Mouse (Mus musculus): ENCODE results near the gene Cd3d. TPM values are rescaled to one million over a fixed set of nuclear protein-coding genes. Genes with fewer than 3 reads are reported as not detected.

The Cd3d gene
- polyA plus RNA-seq, 1 experiment from 2014 or later = not detected

GRCm38 (mm10) chr9:45032261-45032660, 50.7 kb downstream of the Cd3d start:
- 57% methylated on average over 2 of the region's 2 CpGs for WGBS
- Histone ChIP-seq H3K9me3 (ENCODE audit: control insufficient read depth, low read length) (no peaks in the 10 kb centered on the region), H3K27ac (replicated peaks; ENCODE audit: low read depth, low read length) (no peak overlapping the region), H3K4me3 (ENCODE audit: low read depth, low read length) (no peak overlapping the region), H3K36me3 (ENCODE audit: control insufficient read depth, insufficient read depth, low read length) (no peaks in the 10 kb centered on the region), H3K9ac (ENCODE audit: low read depth, low read length) (no peak overlapping the region), H3K4me2 (ENCODE audit: low read depth, low read length) (no peak overlapping the region), H3K4me1 (ENCODE audit: control insufficient read depth, insufficient read depth, low read length) (no peaks in the 10 kb centered on the region), H3K27me3 (replicated peaks; ENCODE audit: control insufficient read depth, insufficient read depth, low read length) (0 out of 2 replicates have a peak, but pooled peaks cover 3% of the 10 kb centered on the region)
- no peak for ATAC-seq (ENCODE audit: low read depth)
- DNase-seq (ENCODE audit: low spot score) = no peak

GRCm38 (mm10) chr9:45034526-45034925, 52.9 kb downstream of the Cd3d start:
- Histone ChIP-seq H3K9ac (ENCODE audit: low read depth, low read length) (no peak overlapping the region), H3K27ac (replicated peaks; ENCODE audit: low read depth, low read length) (no peak overlapping the region), H3K4me1 (ENCODE audit: control insufficient read depth, insufficient read depth, low read length) (no peaks in the 10 kb centered on the region), H3K9me3 (ENCODE audit: control insufficient read depth, low read length) (no peaks in the 10 kb centered on the region), H3K36me3 (ENCODE audit: control insufficient read depth, insufficient read depth, low read length) (no peaks in the 10 kb centered on the region), H3K4me3 (ENCODE audit: low read depth, low read length) (no peak overlapping the region), H3K27me3 (replicated peaks; ENCODE audit: control insufficient read depth, insufficient read depth, low read length) (no peaks in the 10 kb centered on the region; the same call in 1 of the 2 replicates), H3K4me2 (ENCODE audit: low read depth, low read length) (no peak overlapping the region)
- 82% methylated on average over 3 of the region's 3 CpGs for WGBS
- DNase-seq (ENCODE audit: low spot score) (no peak), ATAC-seq (ENCODE audit: low read depth) (no peak)

Other genes with a start within 250 kb of the Cd3d start
- 40.3 and 40.9 TPM in 2 replicates for gene Phldb1, start 246.6 kb upstream of the Cd3d start, polyA plus RNA-seq (2014; fragmentation: Nextera tagmentation; extraction: Ambion mirVana)
- 220 and 226 TPM in 2 replicates for gene Arcn1, start 213.9 kb upstream of the Cd3d start, polyA plus RNA-seq (2014; fragmentation: Nextera tagmentation; extraction: Ambion mirVana)
- 101 and 121 TPM in 2 replicates for gene Ift46, start 213.9 kb upstream of the Cd3d start, polyA plus RNA-seq (2014; fragmentation: Nextera tagmentation; extraction: Ambion mirVana)
- 2.0 and 2.3 TPM in 2 replicates for gene Tmem25, start 182.5 kb upstream of the Cd3d start, polyA plus RNA-seq (2014; fragmentation: Nextera tagmentation; extraction: Ambion mirVana)
- not detected in 2 replicates for gene Ttc36, start 178.7 kb upstream of the Cd3d start, polyA plus RNA-seq (2014; fragmentation: Nextera tagmentation; extraction: Ambion mirVana)
- gene Kmt2a, start 100.5 kb upstream of the Cd3d start, polyA plus RNA-seq (2014; fragmentation: Nextera tagmentation; extraction: Ambion mirVana) = 12.0 and 12.3 TPM in 2 replicates
- gene Atp5l, start 61.0 kb upstream of the Cd3d start, polyA plus RNA-seq (2014; fragmentation: Nextera tagmentation; extraction: Ambion mirVana) = 681 and 870 TPM in 2 replicates
- gene Ube4a, start 16.2 kb upstream of the Cd3d start, polyA plus RNA-seq (2014; fragmentation: Nextera tagmentation; extraction: Ambion mirVana) = 25.5 and 30.3 TPM in 2 replicates
- 0.47 and 0.67 TPM in 2 replicates for gene Cd3g, start 1.4 kb upstream of the Cd3d start, polyA plus RNA-seq (2014; fragmentation: Nextera tagmentation; extraction: Ambion mirVana)
- gene Cd3e, start 27.8 kb downstream of the Cd3d start, polyA plus RNA-seq (2014; fragmentation: Nextera tagmentation; extraction: Ambion mirVana) = 0.10 and 0.25 TPM in 2 replicates
- 11.6 and 13.3 TPM in 2 replicates for gene Mpzl2, start 58.0 kb downstream of the Cd3d start, polyA plus RNA-seq (2014; fragmentation: Nextera tagmentation; extraction: Ambion mirVana)
- 4.0 TPM in 2 replicates for gene Mpzl3, start 73.4 kb downstream of the Cd3d start, polyA plus RNA-seq (2014; fragmentation: Nextera tagmentation; extraction: Ambion mirVana)
- gene Jaml, start 97.4 kb downstream of the Cd3d start, polyA plus RNA-seq (2014; fragmentation: Nextera tagmentation; extraction: Ambion mirVana) = 0.21 and 0.50 TPM in 2 replicates
- gene Scn2b, start 136.0 kb downstream of the Cd3d start, polyA plus RNA-seq (2014; fragmentation: Nextera tagmentation; extraction: Ambion mirVana) = 2.4 TPM in 2 replicates
- gene Scn4b, start 156.6 kb downstream of the Cd3d start, polyA plus RNA-seq (2014; fragmentation: Nextera tagmentation; extraction: Ambion mirVana) = 0.13 and 0.19 TPM in 2 replicates
- gene BC049352, start 200.2 kb downstream of the Cd3d start, polyA plus RNA-seq (2014; fragmentation: Nextera tagmentation; extraction: Ambion mirVana) = 0.81 and 1.0 TPM in 2 replicates
- gene Tmprss4, start 222.3 kb downstream of the Cd3d start, polyA plus RNA-seq (2014; fragmentation: Nextera tagmentation; extraction: Ambion mirVana) = 4.3 and 5.2 TPM in 2 replicates